Mouse (Mus musculus): ENCODE measurements around the gene Mrps18b.

Gene Mrps18b

GRCm38 (mm10) chr17:35918276-35919059 is 2.3 kb upstream of the Mrps18b start:
- DNase-seq (ENCODE audit: low spot score in 2 of 2) = no peak

DNA sequence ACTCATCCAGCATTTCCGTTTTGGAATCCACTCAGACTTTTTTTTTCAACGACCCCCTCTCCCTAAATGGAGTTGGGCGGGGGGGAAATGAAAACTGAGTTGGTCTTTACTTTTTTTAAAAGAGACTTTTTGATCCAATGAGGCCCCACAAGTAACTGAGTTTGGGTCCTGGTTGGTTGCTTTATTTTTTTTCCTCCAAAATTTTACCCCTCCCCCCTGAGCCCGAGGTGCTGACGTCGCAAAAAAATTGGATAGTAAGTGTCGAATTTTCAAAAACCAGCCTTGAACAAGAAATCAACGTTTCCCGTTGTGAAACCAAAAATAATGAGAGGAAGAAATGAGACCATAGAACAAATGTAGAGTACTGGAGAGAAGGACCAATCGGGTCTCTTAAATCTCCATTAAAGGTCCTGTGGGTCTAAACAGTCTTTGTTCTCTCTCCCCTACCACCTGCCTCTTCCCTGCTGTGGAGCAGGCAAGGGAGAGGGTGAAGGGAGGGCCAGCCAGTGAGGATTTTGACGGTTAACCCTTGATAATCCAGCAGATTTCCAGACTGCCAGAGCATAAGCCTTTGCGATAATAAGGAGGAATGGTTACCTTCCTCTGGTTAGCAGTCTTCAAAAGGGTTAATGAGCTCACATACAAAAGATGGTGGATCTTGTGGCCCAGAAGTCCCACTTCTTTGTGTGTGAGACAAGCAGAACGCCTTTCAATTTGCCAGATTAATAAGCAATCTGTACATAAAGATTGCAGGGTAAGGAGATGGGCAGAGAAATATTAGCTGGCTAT is 1.5 kb upstream of the Mrps18b start:
- DNase-seq (ENCODE audit: low spot score in 2 of 2) = no peak

- DNase-seq (ENCODE audit: low spot score in 2 of 2) = no peak
Measured at GRCm38 (mm10) chr17:35917143-35917462, 914 bp upstream of the Mrps18b start.

DNA sequence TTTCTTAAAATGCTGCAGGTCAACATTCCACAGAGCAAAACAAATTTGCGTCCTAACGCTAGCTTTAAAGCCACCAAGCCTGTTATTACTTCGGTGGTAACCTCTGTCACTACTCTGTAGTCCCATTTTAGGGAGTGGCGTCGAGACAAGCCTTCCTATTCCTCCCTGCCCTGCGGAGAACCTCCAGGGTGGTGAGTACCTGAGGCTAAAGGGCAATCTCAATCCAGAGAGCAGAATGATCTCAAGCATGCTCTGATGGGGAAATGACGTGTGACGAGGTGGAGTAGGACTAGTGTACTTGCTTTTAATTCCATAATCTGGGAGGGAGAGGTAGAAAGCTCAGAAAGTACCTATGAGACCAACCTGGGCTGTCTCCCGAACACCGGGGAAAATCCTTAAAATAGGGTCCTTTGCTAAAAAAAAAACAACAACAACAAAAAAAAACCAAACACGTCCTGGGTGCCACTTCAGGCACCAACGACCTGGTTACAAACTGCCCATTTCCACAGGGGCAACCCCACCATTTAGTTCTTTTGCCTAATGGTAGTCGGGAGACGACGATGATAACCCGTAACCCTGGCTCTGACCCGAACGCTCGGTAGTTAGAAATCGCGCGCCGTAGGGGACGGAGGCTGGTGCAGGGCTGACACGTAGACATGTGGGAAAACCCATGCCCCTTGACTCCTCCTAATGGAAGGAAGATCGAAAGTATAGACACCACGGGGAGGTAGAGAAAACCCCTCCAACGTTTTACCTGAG is 472 bp downstream of the Mrps18b start:
- peak in 1 of 2 experiments; percentile 39 for DNase-seq (ENCODE audit: low spot score in 2 of 2)

DNA sequence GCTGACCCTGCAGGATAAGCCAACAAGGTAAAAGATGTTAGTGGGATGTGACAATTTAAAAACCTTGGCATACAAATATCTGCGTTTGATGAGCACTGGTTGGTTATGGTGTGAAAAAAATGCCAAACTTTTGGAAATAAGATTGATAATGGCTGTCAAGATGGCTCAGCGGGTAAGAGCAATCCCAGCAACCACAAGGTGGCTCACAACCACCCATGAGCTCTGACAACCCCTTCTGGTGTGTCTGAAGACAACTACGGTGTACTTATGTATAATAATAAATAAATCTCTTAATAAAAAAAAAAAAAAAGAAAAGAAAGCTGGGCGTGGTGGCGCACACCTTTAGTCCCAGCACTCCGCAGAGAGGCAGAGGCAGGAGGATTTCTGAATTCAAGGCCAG is 1.2 kb downstream of the Mrps18b start:
- DNase-seq (ENCODE audit: low spot score in 2 of 2) = no peak

GRCm38 (mm10) chr17:35909919-35910369 is 6.2 kb downstream of the Mrps18b start, which contains the start of gene Atat1:
TSS of gene Atat1 (minus strand) at chr17:35910075.
- peak; percentile 91 to 94 for DNase-seq (ENCODE audit: low spot score in 2 of 2)

DNA sequence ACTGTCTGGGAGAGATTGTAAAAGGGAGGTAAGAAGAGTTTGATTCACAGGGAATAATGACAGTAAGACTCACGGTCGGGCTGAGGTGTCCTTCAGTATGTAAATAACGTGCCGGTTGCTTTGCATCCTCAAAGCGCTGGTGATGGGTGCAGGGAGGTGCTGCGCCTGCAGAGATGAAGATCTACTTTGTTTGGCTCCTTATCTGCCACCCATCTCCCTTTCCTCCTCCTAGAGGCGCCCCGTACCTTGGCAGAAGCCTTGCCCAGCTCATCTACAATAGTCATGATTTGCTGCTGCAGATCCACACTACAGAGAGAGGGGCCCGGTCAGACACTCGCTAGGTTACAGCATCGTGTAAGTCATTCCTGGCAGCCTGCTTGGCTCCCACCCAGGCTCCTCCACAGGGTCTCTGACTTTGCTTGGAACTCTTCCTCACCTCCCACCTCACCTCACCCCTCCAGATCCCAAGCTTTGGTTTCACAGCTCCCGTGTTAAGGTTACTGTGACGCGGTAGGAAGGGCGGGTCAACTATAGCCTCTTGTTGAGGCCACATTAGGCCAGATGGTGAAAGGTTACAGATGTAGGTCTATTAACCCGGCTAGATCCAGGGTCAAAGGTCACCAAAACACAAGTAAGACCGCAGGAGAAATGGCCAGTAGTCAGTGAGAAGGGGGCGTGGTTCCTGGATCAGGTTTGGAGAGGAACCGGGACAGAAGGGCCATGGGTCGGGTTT is 6.8 kb downstream of the Mrps18b start:
- no peak for DNase-seq (ENCODE audit: low spot score in 2 of 2)

- DNase-seq (ENCODE audit: low spot score in 2 of 2) = no peak
Measured at GRCm38 (mm10) chr17:35907609-35908008, 8.6 kb downstream of the Mrps18b start.

GRCm38 (mm10) chr17:35905587-35905986 is 10.6 kb downstream of the Mrps18b start:
- no peak for DNase-seq (ENCODE audit: low spot score in 2 of 2)

- DNase-seq (ENCODE audit: low spot score in 2 of 2) = no peak
Measured at GRCm38 (mm10) chr17:35903992-35904355, 12.2 kb downstream of the Mrps18b start.

GRCm38 (mm10) chr17:35903343-35903991 is 12.7 kb downstream of the Mrps18b start:
- DNase-seq (ENCODE audit: low spot score in 2 of 2) = no peak

GRCm38 (mm10) chr17:35900636-35901035 is 15.6 kb downstream of the Mrps18b start:
- DNase-seq (ENCODE audit: low spot score in 2 of 2) = no peak

DNA sequence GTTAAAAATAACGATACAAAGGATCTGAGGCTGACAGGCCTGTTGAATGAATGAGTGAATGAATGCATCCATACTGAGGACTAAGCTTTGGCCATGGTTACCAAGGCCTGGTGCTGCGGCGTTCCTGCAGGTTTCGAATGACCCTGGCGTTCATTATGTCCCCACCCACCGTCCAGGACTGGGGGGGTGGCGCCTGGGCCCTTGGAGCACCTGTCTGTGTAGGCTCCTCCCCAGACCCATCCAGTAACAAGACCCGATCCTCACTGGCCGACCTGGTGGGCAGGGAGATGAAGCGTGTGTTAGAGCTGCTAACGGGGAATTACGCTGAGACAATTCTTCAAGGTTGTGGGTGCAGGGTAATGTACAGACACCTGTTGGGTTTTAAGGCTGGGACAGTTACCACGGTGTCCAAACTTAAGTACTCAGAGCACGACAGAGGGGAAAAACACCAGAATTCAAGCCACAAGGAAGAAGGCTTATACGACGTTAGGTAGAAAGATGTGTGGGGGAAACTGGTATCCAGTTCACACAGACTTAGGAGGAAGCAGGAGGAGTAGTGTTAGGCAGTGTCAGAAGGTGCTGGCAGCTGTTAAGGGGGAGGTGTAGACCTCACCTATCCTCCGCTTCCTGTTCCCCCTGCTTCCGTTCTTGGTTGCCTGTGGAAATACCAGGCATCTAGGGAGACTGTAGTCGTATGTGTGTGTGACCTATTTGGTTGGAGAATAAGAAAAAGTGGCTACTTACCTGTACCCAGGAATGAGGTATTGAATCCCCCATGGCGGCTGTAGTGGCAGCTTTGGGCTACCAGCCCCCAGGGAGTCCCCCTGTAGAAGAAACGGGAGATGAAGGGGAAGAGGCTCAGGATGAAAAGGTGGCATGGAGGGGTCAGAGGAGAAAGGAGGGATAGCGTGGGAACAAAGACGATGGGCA is 18.3 kb downstream of the Mrps18b start:
- DNase-seq (ENCODE audit: low spot score in 2 of 2) = no peak

- peak; percentile 76 to 83 for DNase-seq (ENCODE audit: low spot score in 2 of 2)
Measured at GRCm38 (mm10) chr17:35896781-35897643, 19.2 kb downstream of the Mrps18b start, which contains the start of gene 2310061I04Rik. TSS of gene 2310061I04Rik (minus strand) at chr17:35897431.

DNA sequence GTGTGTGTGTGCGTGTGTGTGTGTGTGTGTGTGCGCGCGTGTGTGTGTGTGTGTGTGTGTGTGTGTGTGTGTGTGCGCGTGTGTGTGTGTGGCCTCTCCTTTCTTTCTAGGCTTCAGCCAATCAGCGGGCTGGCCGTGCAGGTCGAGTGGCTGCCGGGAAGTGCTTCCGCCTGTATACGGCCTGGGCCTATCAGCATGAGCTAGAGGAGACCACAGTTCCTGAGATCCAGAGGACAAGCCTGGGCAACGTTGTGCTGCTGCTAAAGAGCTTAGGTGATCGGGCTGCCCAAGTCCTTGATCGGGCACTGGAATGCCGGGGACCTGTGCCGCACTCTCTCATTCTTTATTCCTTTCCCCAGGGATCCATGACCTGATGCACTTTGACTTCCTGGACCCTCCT is 28.5 kb downstream of the Mrps18b start:
- no peak for DNase-seq (ENCODE audit: low spot score in 2 of 2)

- DNase-seq (ENCODE audit: low spot score in 2 of 2) = no peak
Measured at GRCm38 (mm10) chr17:35883777-35884176, 32.4 kb downstream of the Mrps18b start.

- DNase-seq (ENCODE audit: low spot score in 2 of 2) = no peak
Measured at GRCm38 (mm10) chr17:35882924-35883323, 33.3 kb downstream of the Mrps18b start.

GRCm38 (mm10) chr17:35879245-35880057 is 36.7 kb downstream of the Mrps18b start, which contains the start of gene Dhx16:
TSS of gene Dhx16 (plus strand) at chr17:35879819.
- DNase-seq (ENCODE audit: low spot score in 2 of 2) = peak; percentile 87 to 89

All from urinary bladder, adult 18-20 months (tissue).